Mouse (Mus musculus) adrenal gland, adult 2 months (tissue): ENCODE results near the gene Ctnnd1. TPM values are rescaled to one million over a fixed set of nuclear protein-coding genes. Genes with fewer than 3 reads are reported as not detected.
"Not testable (repeated sequence)": the region's sequence is repeated elsewhere in the genome, so short reads cannot be mapped to it uniquely, and the experiment has no call there.

Experiments
- DNase-seq: peaks from one replicate; pipeline ENCODE4 v3.0.0; 2021
- long read RNA-seq: library from polyadenylated mRNA; stranded (forward); transcript quantifications from one replicate; pipeline ENCODE4 v2.0.0, GENCODE M21; 2021
- polyA plus RNA-seq: library from polyadenylated mRNA; depleted of rRNA; stranded (reverse); fragments of >200 nt; gene quantifications from 2 replicates; pipeline ENCODE4 v1.2.3, GENCODE M21; 2012; rRNA removed
- total RNA-seq, 2 experiments: library from RNA; stranded (reverse); gene quantifications; 2 replicates each; pipeline ENCODE4 v1.2.3; 2021

Gene Ctnnd1
- 100 to 1,000 TPM; 112 to 135 TPM for total RNA-seq
- 20.4 and 25.8 TPM in 2 replicates for polyA plus RNA-seq
- long read RNA-seq, full-length matches to known transcripts = 6 of 25 reads
- long read RNA-seq, partial matches to known transcripts = 3 of 25 reads
- long read RNA-seq, other reads (novel, unspliced or antisense) = 16 of 25 reads

- peak; percentile 92 for DNase-seq
Measured at GRCm38 (mm10) chr2:84650464-84651195, at the start of gene Ctnnd1. TSS of gene Ctnnd1 (minus strand) at chr2:84650765.

GRCm38 (mm10) chr2:84695007-84695695 lies 44.6 kb upstream of the Ctnnd1 start:
- DNase-seq = no peak

GRCm38 (mm10) chr2:84690050-84690449 lies 39.5 kb upstream of the Ctnnd1 start:
- DNase-seq = no peak

- DNase-seq = no peak
Measured at GRCm38 (mm10) chr2:84688080-84688844, 37.7 kb upstream of the Ctnnd1 start.

GRCm38 (mm10) chr2:84682605-84683183 lies 32.1 kb upstream of the Ctnnd1 start:
- no peak for DNase-seq

- no peak for DNase-seq
Measured at GRCm38 (mm10) chr2:84679016-84679415, 28.5 kb upstream of the Ctnnd1 start, which contains the start of gene Tmx2. TSS of gene Tmx2 (minus strand) at chr2:84679140.

- DNase-seq = peak; percentile 96
Measured at GRCm38 (mm10) chr2:84677968-84678880, 27.7 kb upstream of the Ctnnd1 start, which contains the start of the genes Gm28635 and Med19. TSS of gene Gm28635 (minus strand) at chr2:84678041. TSS of gene Med19 (plus strand) at chr2:84678402.

- DNase-seq = no peak
Measured at GRCm38 (mm10) chr2:84677270-84677967, 26.9 kb upstream of the Ctnnd1 start.

- DNase-seq = not testable (repeated sequence)
Measured at GRCm38 (mm10) chr2:84671535-84671934, 21.0 kb upstream of the Ctnnd1 start.

- DNase-seq = peak; percentile 85
Measured at GRCm38 (mm10) chr2:84670569-84670933, 20.0 kb upstream of the Ctnnd1 start, which contains the start of gene Selenoh. TSS of gene Selenoh (minus strand) at chr2:84670770.

GRCm38 (mm10) chr2:84669828-84670568 lies 19.4 kb upstream of the Ctnnd1 start:
- DNase-seq = no peak

- no peak for DNase-seq
Measured at GRCm38 (mm10) chr2:84666081-84666480, 15.5 kb upstream of the Ctnnd1 start.

- peak; percentile 36 for DNase-seq
Measured at GRCm38 (mm10) chr2:84662866-84663265, 12.3 kb upstream of the Ctnnd1 start.

GRCm38 (mm10) chr2:84660253-84660652 lies 9.7 kb upstream of the Ctnnd1 start:
- DNase-seq = peak; percentile 64

GRCm38 (mm10) chr2:84658806-84659205 lies 8.2 kb upstream of the Ctnnd1 start, which contains the start of gene Btbd18:
TSS of gene Btbd18 (plus strand) at chr2:84659079.
- DNase-seq = no peak

- no peak for DNase-seq
Measured at GRCm38 (mm10) chr2:84655864-84656263, 5.3 kb upstream of the Ctnnd1 start.

- no peak for DNase-seq
Measured at GRCm38 (mm10) chr2:84653354-84653753, 2.8 kb upstream of the Ctnnd1 start.

GRCm38 (mm10) chr2:84649674-84650073 lies 891 bp downstream of the Ctnnd1 start:
- peak; percentile 44 for DNase-seq

GRCm38 (mm10) chr2:84648369-84648768 lies 2.2 kb downstream of the Ctnnd1 start:
- DNase-seq = no peak
